Mouse (Mus musculus): ENCODE data around the gene Klhl9.
"Not testable (repeated sequence)": the region's sequence is repeated elsewhere in the genome, so short reads cannot be mapped to it uniquely, and the experiment has no call there.

Gene Klhl9

GRCm38 (mm10) chr4:88721791-88722721, at the start of gene Klhl9, which contains the start of gene Gm26566:
TSS of gene Klhl9 (minus strand) at chr4:88722465.
TSS of gene Gm26566 (plus strand) at chr4:88721805.
- DNase-seq (ENCODE audit: low spot score in 2 of 2), result peak; percentile 87 to 89

DNA sequence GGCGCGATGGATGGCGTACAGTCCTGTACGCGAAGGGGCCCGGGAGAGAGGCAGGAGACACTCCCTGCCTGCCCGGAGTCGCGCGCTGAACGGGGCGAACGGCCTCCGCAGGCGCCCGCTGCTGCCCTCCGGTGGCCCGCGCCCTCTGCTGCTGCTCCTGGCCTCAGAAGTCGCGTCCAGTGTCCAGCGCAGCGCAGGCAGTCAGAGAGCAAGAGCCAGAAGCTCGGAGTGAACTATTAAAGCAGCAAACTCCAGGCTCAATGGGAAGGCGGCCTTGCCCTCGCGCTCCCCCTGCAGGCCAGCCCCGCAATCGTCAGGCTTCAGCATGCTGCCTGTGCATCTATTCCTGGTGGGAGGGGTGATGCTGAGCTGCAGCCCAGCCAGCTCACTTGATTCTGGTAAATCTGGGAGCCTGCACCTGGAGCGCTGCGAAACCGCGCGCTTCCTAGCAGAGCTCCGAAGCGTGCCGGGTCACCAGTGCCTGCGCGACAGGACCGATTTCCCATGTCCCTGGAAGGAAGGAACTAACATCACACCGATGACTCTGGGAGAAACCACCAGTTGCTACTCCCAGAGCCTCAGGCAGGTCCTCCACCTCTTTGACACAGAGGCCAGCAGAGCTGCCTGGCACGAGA, 41.2 kb upstream of the Klhl9 start:
- peak; percentile 12 to 27 for DNase-seq (ENCODE audit: low spot score in 2 of 2)

DNA sequence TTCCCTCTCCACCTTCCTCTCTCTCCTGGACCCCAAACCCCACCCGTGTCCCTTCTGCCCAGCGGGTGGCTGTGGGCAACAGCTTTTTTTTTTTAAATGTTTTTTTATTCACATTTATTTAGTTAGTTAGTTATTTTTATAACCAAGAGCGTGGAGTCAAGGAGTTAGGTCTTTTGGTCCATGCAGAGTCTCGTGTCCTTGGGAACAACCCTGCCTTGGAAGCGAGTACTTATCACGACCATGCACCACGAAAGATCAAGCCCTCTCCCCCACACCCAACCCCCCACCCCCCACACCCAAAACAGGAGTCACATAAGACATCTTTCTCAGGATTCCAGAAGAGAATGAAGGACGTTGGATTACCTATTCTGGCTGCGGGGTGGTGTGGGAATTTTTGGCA, 40.1 kb upstream of the Klhl9 start:
- not testable (repeated sequence) for DNase-seq (ENCODE audit: low spot score in 2 of 2)

- peak; percentile 72 to 73 for DNase-seq (ENCODE audit: low spot score in 2 of 2)
These were observed 39.5 kb upstream of the Klhl9 start for GRCm38 (mm10) chr4:88761776-88762175.

- DNase-seq (ENCODE audit: low spot score in 2 of 2), result peak; percentile 44 to 63
These were observed 38.2 kb upstream of the Klhl9 start for GRCm38 (mm10) chr4:88760431-88760830.

DNA sequence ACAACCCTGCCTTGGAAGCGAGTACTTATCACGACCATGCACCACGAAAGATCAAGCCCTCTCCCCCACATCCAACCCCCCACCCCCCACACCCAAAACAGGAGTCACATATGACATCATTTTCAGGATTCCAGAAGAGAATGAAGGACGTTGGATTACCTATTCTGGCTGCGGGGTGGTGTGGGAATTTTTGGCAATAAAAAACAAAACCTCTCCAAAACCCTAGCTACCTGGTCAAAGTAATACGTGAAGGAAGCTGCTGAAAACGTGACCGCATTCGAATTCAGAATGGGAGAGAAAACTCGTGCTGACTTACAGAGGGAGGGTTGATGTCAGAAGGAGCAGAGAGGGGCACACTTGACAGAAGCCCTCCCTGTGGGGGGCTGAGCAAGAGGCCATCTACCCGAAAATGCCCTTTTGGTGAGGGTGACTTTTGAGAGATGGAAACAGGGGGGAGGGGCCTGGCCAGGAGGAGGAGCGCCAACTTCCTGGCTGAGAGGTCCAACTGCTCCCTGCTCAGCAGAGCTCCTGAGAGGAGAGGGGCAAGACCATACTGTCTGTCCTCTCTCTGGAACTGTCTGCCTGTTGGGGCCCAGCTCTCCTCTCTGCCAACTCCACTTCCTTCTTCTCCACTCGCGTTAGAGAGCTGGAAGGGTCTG, 37.5 kb upstream of the Klhl9 start, which contains the start of gene Gm13283:
Gene Gm13283, plus strand, starts transcription at position 510 of the 659 bp plus-strand sequence.
- peak; percentile 24 to 39 for DNase-seq (ENCODE audit: low spot score in 2 of 2)

- DNase-seq (ENCODE audit: low spot score in 2 of 2), result not testable (repeated sequence)
These were observed 36.5 kb upstream of the Klhl9 start for GRCm38 (mm10) chr4:88758751-88759150.

DNA sequence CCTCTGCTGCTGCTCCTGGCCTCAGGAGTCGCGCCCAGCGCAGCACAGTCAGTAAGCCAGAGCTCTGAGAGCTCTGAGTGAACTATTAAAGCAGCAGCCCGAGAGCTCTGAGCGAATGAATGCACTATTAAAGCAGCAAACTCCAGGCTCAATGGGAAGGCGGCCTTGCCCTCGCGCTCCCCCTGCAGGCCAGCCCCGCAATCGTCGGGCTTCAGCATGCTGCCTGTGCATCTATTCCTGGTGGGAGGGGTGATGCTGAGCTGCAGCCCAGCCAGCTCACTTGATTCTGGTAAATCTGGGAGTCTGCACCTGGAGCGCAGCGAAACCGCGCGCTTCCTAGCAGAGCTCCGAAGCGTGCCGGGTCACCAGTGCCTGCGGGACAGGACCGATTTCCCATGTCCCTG, 35.4 kb upstream of the Klhl9 start:
- peak; percentile 83 to 88 for DNase-seq (ENCODE audit: low spot score in 2 of 2)

DNA sequence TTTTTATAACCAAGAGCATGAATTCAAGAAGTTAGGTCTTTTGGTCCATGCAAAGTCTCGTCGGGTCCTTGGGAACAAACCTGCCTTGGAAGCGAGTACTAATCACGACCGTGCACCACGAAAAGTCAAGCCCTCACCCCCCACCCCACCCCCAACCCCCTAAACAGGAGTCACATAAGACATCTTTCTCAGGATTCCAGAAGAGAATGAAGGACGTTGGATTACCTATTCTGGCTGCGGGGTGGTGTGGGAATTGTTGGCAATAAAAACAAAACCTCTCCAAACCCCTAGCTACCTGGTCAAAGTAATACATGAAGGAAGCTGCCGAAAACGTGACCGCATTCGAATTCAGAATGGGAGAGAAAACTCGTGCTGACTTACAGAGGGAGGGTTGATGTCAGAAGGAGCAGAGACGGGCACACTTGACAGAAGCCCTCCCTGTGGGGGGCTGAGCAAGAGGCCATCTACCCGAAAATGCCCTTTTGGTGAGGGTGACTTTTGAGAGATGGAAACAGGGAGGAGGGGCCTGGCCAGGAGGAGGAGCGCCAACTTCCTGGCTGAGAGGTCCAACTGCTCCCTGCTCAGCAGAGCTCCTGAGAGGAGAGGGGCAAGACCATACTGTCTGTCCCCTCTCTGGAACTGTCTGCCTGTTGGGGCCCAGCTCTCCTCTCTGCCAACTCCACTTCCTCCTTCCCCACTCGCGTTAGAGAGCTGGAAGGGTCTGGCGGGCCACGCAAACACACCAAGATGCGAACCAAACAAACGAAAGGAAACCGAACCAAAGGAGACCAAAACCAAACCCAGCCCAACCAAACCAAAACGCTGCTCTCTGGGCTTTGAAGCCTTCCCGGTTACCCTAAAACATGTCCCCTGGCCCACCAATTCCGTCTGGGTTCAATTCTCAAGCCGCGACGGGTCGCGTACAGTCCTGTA, 34.6 kb upstream of the Klhl9 start:
- DNase-seq (ENCODE audit: low spot score in 2 of 2), result not testable (repeated sequence)

- DNase-seq (ENCODE audit: low spot score in 2 of 2), result peak; percentile 58 to 74
These were observed 32.6 kb upstream of the Klhl9 start, which contains the start of gene Gm13271 for GRCm38 (mm10) chr4:88754818-88755340. TSS of gene Gm13271 (plus strand) at chr4:88754868.

DNA sequence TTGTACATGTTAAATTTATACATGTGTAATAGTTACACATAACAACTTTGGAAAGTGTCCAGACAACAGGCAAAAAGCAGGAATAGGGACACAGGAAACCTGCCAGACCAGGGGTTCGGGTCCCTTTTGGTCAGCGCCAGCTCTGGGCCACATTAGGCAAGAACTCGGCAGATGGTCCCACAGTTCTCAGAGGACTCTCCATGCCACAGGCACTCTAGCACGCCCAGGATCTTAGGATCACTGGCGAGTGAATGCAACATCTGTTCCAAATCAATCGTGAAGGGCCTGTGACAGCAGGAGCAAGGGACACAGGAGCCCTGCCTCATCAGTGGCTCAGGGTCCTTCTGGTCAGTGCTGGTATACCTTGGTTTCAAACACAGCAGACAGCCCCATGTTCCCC, 27.7 kb upstream of the Klhl9 start:
- no peak for DNase-seq (ENCODE audit: low spot score in 2 of 2)

- DNase-seq (ENCODE audit: low spot score in 2 of 2), result no peak
These were observed 21.9 kb upstream of the Klhl9 start for GRCm38 (mm10) chr4:88744207-88744606.

DNA sequence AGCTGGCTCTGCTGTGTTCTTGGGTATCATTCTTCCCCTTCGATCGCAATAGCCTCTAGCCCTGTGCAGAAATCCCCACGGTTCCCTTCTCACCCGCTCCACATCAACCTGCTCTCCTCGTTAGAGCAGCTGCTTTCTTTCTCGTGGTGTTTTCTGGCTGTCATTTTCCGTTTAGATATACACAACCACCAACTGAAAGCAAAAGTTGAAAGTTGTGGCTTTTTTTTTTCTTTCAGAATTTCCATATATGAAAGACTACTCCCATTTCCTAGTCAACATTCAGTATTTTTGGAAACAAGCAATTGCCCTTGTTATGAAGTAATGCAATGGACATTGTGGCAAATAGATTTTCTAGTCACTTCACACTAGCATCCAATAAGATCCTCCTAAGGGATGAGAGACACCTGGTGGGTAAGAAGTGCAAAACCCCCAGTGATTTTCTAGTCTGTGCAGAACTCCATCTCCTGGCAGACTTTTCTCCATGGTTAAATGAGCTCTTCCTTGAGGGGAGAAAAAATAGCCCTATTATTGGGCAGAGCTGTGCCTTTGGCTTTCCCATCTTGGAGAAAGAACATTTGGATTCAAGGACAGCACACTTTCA, 20.6 kb upstream of the Klhl9 start:
- no peak for DNase-seq (ENCODE audit: low spot score in 2 of 2)

DNA sequence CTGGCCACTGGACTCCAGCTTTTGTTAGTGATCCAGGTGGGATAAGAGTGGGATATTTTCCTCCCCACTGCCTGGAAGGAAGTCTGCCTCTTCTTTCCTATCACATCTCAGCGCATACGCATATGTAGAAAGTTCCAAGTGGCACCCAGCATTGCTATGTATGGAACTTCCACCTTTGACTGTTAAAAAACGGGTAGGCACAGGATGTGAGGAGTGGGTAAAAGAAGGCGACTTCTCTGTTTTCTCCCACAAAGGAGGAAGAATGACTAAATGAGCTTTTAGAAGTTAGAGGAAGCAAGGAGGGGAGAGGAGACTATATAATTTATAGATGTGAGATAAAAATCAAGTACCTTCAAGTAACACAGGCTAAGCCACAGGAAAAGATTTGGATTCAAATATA, 19.2 kb upstream of the Klhl9 start:
- DNase-seq (ENCODE audit: low spot score in 2 of 2), result no peak

GRCm38 (mm10) chr4:88739036-88739435, 16.8 kb upstream of the Klhl9 start:
- no peak for DNase-seq (ENCODE audit: low spot score in 2 of 2)

DNA sequence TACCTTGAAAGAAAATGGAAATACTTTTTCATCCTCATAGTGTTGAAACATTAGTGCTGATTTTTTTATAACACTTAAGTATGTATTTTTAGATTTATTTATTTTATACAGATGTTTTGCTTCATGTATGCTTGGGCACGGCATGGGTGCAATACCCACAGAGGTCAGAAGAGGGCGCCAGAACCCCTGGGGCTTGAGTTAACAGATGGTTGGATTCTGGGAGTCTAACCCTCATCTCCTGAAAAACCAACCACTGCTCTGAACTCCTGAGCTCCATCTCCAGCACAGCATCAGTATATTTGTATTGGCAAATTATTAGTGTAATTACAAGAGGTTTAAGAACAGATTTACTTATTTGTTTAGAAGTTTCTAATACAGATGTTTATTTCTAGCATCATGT, 16.2 kb upstream of the Klhl9 start:
- DNase-seq (ENCODE audit: low spot score in 2 of 2), result peak; percentile 60 to 81

DNA sequence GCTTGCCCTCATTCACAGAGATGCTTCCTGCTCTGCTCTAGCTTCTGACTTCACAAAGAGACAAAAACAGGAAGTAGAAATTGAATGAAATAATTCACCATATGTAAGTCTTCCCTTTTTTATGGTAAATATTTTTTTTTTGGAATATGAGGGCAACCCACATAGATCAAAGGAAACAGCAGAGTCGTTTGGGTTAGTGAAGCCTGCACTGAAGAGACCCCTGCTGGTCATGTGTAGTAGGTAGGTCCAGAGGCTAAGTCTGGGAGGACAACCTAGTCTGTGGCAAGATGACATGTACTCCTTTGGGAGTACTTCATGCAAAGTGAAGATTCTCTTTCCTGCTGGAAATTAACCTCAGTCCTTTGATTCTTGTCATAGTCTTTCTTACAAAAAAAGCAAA, 5.1 kb upstream of the Klhl9 start:
- DNase-seq (ENCODE audit: low spot score in 2 of 2), result peak in 1 of 2 experiments; percentile 44

- no peak for DNase-seq (ENCODE audit: low spot score in 2 of 2)
These were observed 4.5 kb upstream of the Klhl9 start for GRCm38 (mm10) chr4:88726727-88727126.

DNA sequence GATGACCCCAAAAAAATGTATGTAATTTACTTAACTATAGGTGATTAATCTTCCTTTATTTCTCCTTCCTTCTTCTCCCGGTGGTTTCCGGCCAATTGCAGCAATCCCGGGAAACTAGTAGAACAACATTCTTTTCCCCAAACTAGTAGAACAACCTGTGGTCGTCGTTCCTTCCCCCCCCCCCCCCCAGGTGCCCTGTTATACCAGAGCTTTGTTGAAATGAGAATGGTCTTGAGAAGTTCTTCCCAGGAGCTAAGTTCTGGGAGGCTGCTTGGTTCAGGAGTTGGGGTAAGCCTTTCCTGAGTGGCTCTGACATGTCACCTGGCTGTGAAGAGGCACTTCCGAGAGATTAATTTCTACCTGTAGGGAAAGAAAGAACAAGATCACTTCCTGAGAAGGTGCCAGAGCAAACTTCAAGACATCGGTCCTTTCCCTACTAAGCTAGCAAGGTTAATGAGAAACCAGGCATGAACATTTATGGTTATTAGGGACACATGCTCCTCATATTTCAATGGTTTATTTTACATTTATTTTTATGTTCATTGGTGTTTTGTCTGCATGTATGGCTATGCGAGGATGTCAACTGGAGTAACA, 1.3 kb upstream of the Klhl9 start:
- no peak for DNase-seq (ENCODE audit: low spot score in 2 of 2)

DNA sequence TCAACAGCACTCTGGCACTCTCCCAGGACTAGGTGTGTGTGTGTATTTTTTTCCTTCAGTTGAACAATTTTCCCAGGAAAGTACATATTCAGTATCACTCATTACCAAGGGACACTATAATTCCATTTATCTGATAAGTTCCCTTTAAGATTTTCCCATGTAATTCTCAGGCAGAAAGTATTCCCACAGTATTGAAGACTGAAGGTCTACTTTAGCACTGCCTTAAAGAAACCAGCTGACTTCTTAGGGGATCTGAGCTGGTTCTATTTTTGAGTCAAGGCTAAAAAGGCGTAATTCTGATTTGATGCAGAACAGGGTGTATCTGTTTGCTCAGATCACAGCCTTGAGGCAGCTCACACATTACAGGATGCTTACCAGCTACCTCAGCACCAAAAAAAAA, 3.5 kb downstream of the Klhl9 start:
- DNase-seq (ENCODE audit: low spot score in 2 of 2), result no peak
